In genomic region chr19:5337975-5338374, GRCm38 (mm10) we compare ENCODE assay signal across 9 mouse cellular contexts. TPM values are rescaled to one million over a fixed set of nuclear protein-coding genes. Genes with fewer than 3 reads are reported as not detected.
A peak's percentile ranks its signal among the peaks of the same experiment; 100 is the strongest.
DNase-seq lines count a peak whose midpoint lies in the region; ATAC-seq and TF ChIP-seq lines count a peak whose summit lies in the region.
"Had no signal": no experiment of that assay in that cellular context is flagged by ENCODE, and none has a peak within 500 bp of the region (broad histone marks: within the 10 kb centered on the region; RNA-seq: fewer than 3 reads in every experiment).

No protein-coding gene starts in this region.

- no peak for TF ChIP-seq POLR2A in kidney, adult 2 months (IDR thresholded peaks at IDR 0.05; ENCODE audit: low read depth, low read length)
- no peak for TF ChIP-seq POLR2A in bone marrow macrophage, adult 2 months (IDR thresholded peaks at IDR 0.05; ENCODE audit: borderline replicate concordance, low read depth, low read length)

- TF ChIP-seq CTCF in kidney, adult 2 months (conservative IDR thresholded peaks at IDR 0.05; ENCODE audit: insufficient read depth, insufficient read length, low read depth, low read length) = peak; percentile 81
- peak; percentile 94 for TF ChIP-seq CTCF in bone marrow macrophage, adult 2 months (IDR thresholded peaks at IDR 0.05; ENCODE audit: low read depth, low read length)
- peak; percentile 92 for TF ChIP-seq CTCF in intestine, postnatal 0 days (IDR thresholded peaks at IDR 0.05; ENCODE audit: low read depth)

- H3K9ac ChIP-seq in kidney, embryonic 15.5 days = no peak overlapping the region
- H3K9ac ChIP-seq in intestine, postnatal 0 days (ENCODE audit: low read depth, low read length) = no peak overlapping the region
- H3K9ac ChIP-seq in limb, embryonic 11.5 days (ENCODE audit: low read length) = no peak overlapping the region
- H3K9ac ChIP-seq: heart, embryonic 15.5 days had no signal

- 16% methylated on average over 5 of the region's 5 CpGs for WGBS in kidney, adult 2 months
- 24% methylated on average over 5 of the region's 5 CpGs for WGBS in kidney, embryonic 15.5 days
- WGBS in intestine, postnatal 0 days = 18% methylated on average over 5 of the region's 5 CpGs
- 23% methylated on average over 5 of the region's 5 CpGs for WGBS in limb, embryonic 11.5 days

- H3K27ac ChIP-seq in kidney, adult 2 months (ENCODE audit: insufficient read depth, low read depth, low read length) = no peak overlapping the region
- no peak overlapping the region for H3K27ac ChIP-seq in kidney, embryonic 15.5 days
- no peak overlapping the region for H3K27ac ChIP-seq in bone marrow macrophage, adult 2 months (ENCODE audit: insufficient read depth, low read depth, low read length)
- no peak overlapping the region for H3K27ac ChIP-seq in intestine, postnatal 0 days (ENCODE audit: low read depth, low read length)
- no peak overlapping the region for H3K27ac ChIP-seq in limb, embryonic 11.5 days (replicated peaks; ENCODE audit: low read depth, low read length)
- H3K27ac ChIP-seq: heart, embryonic 15.5 days had no signal

- H3K4me2 ChIP-seq in kidney, embryonic 15.5 days = no peak overlapping the region
- H3K4me2 ChIP-seq in intestine, postnatal 0 days (replicated peaks; ENCODE audit: low read depth) = no peak overlapping the region
- no peak overlapping the region for H3K4me2 ChIP-seq in limb, embryonic 11.5 days (ENCODE audit: low read depth, severe bottlenecking)
- H3K4me2 ChIP-seq: heart, embryonic 15.5 days had no signal

- DNase-seq in kidney, adult 2 months = peak; percentile 83
- DNase-seq in limb, embryonic 11.5 days (ENCODE audit: low spot score) = peak; percentile 85
- DNase-seq in retina, embryonic 14.5 days (ENCODE audit: low spot score) = peak; percentile 85
- peak; percentile 74 to 75 for DNase-seq in thymus, postnatal 36 days

- H3K4me3 ChIP-seq in kidney, adult 2 months (ENCODE audit: insufficient read depth, low read depth, low read length) = no peak overlapping the region
- no peak overlapping the region for H3K4me3 ChIP-seq in kidney, embryonic 15.5 days (replicated peaks)
- H3K4me3 ChIP-seq in bone marrow macrophage, adult 2 months (ENCODE audit: insufficient read depth, low read length) = no peak overlapping the region
- no peak overlapping the region for H3K4me3 ChIP-seq in intestine, postnatal 0 days (ENCODE audit: low read depth, low read length)
- H3K4me3 ChIP-seq in limb, embryonic 11.5 days (ENCODE audit: low read depth, low read length) = no peak overlapping the region
- H3K4me3 ChIP-seq: heart, embryonic 15.5 days had no signal

- H3K36me3 ChIP-seq in kidney, adult 2 months (ENCODE audit: control insufficient read depth, insufficient read depth, low read length) = no peaks in the 10 kb centered on the region
- H3K36me3 ChIP-seq in kidney, embryonic 15.5 days = no peaks in the 10 kb centered on the region
- no peaks in the 10 kb centered on the region for H3K36me3 ChIP-seq in intestine, postnatal 0 days (ENCODE audit: control insufficient read depth, insufficient read depth)
- no peaks in the 10 kb centered on the region; the same call in 1 of the 2 replicates for H3K36me3 ChIP-seq in limb, embryonic 11.5 days (ENCODE audit: control insufficient read depth, insufficient read depth, low read length)
- H3K36me3 ChIP-seq: heart, embryonic 15.5 days had no signal

- no peak for ATAC-seq in kidney, embryonic 15.5 days (replicated peaks; ENCODE audit: low FRiP score)
- peak; percentile 75 for ATAC-seq in erythroid progenitor cell, adult 5-6 weeks (replicated peaks; ENCODE audit: low FRiP score, poor library complexity, severe bottlenecking)
- ATAC-seq in intestine, postnatal 0 days = no peak
- no peak for ATAC-seq in limb, embryonic 11.5 days (ENCODE audit: insufficient number of reproducible peaks, low FRiP score, low TSS enrichment, low read depth)

- no peaks in the 10 kb centered on the region for H3K27me3 ChIP-seq in kidney, adult 2 months (replicated peaks; ENCODE audit: control insufficient read depth, insufficient read depth, low read length)
- no peaks in the 10 kb centered on the region for H3K27me3 ChIP-seq in kidney, embryonic 15.5 days
- H3K27me3 ChIP-seq in intestine, postnatal 0 days (replicated peaks; ENCODE audit: control insufficient read depth, insufficient read depth, low read length) = no peaks in the 10 kb centered on the region
- no peaks in the 10 kb centered on the region for H3K27me3 ChIP-seq in limb, embryonic 11.5 days (ENCODE audit: control insufficient read depth, insufficient read depth, low read length)
- H3K27me3 ChIP-seq: heart, embryonic 15.5 days had no signal

- no peaks in the 10 kb centered on the region for H3K9me3 ChIP-seq in kidney, embryonic 15.5 days (replicated peaks)
- H3K9me3 ChIP-seq in intestine, postnatal 0 days (ENCODE audit: control insufficient read depth) = no peaks in the 10 kb centered on the region
- no peaks in the 10 kb centered on the region for H3K9me3 ChIP-seq in limb, embryonic 11.5 days (ENCODE audit: control insufficient read depth, low read length)
- H3K9me3 ChIP-seq: heart, embryonic 15.5 days had no signal

- no peaks in the 10 kb centered on the region for H3K4me1 ChIP-seq in kidney, adult 2 months (ENCODE audit: control insufficient read depth, insufficient read depth, low read length)
- 0 out of 2 replicates have a peak, but pooled peaks cover 6% of the 10 kb centered on the region for H3K4me1 ChIP-seq in kidney, embryonic 15.5 days
- no peaks in the 10 kb centered on the region for H3K4me1 ChIP-seq in bone marrow macrophage, adult 2 months (ENCODE audit: control insufficient read depth, insufficient read depth, low read length)
- no peaks in the 10 kb centered on the region for H3K4me1 ChIP-seq in intestine, postnatal 0 days (replicated peaks; ENCODE audit: control insufficient read depth, insufficient read depth, low read length)
- H3K4me1 ChIP-seq in limb, embryonic 11.5 days (ENCODE audit: control insufficient read depth, insufficient read depth, low read length) = no peaks in the 10 kb centered on the region

RNA-seq across cellular contexts. Expression of gene Catsper1, which starts 2.4 kb away (rescaled TPM):
- polyA plus RNA-seq in kidney, adult 2 months (2012; rRNA removed) = 0.08 TPM in 1 of 2 replicates, not detected in the other
- not detected in 2 replicates for polyA plus RNA-seq in kidney, embryonic 15.5 days (2015; fragmentation: Nextera tagmentation; extraction: Ambion mirVana)
- not detected in 2 replicates for polyA plus RNA-seq in bone marrow macrophage, adult 2 months (2012; ENCODE audit: insufficient read depth, insufficient read length, missing spikeins)
- not detected in 2 replicates for total RNA-seq in erythroid progenitor cell, adult 5-6 weeks (2015; ENCODE audit: low replicate concordance)
- total RNA-seq in erythroid progenitor cell, adult 5-6 weeks (2017; ENCODE audit: low replicate concordance) = not detected in 2 replicates
- not detected in 2 replicates for polyA plus RNA-seq in intestine, postnatal 0 days (2015; fragmentation: Nextera tagmentation; extraction: Ambion mirVana)
- polyA plus RNA-seq in limb, embryonic 11.5 days (2014; fragmentation: Nextera tagmentation; extraction: Ambion mirVana) = not detected in 2 replicates
- polyA plus RNA-seq: heart, embryonic 15.5 days had no signal

RNA-seq across cellular contexts. Expression of gene Cst6, which starts 11.4 kb away (rescaled TPM):
- 0.52 and 1.5 TPM in 2 replicates for polyA plus RNA-seq in kidney, adult 2 months (2012; rRNA removed)
- 0.45 and 1.2 TPM in 2 replicates for polyA plus RNA-seq in kidney, embryonic 15.5 days (2015; fragmentation: Nextera tagmentation; extraction: Ambion mirVana)
- not detected in 2 replicates for polyA plus RNA-seq in bone marrow macrophage, adult 2 months (2012; ENCODE audit: insufficient read depth, insufficient read length, missing spikeins)
- 0.42 TPM in 1 of 2 replicates, not detected in the other for total RNA-seq in erythroid progenitor cell, adult 5-6 weeks (2015; ENCODE audit: low replicate concordance)
- total RNA-seq in erythroid progenitor cell, adult 5-6 weeks (2017; ENCODE audit: low replicate concordance) = not detected in 2 replicates
- 624 and 632 TPM in 2 replicates for polyA plus RNA-seq in intestine, postnatal 0 days (2015; fragmentation: Nextera tagmentation; extraction: Ambion mirVana)
- polyA plus RNA-seq in limb, embryonic 11.5 days (2014; fragmentation: Nextera tagmentation; extraction: Ambion mirVana) = 0.64 and 1.2 TPM in 2 replicates

RNA-seq across cellular contexts. Expression of gene Eif1ad, which starts 28.6 kb away (rescaled TPM):
- 17.8 and 22.0 TPM in 2 replicates for polyA plus RNA-seq in kidney, adult 2 months (2012; rRNA removed)
- 58.4 and 59.3 TPM in 2 replicates for polyA plus RNA-seq in kidney, embryonic 15.5 days (2015; fragmentation: Nextera tagmentation; extraction: Ambion mirVana)
- polyA plus RNA-seq in bone marrow macrophage, adult 2 months (2012; ENCODE audit: insufficient read depth, insufficient read length, missing spikeins) = 20.8 and 26.3 TPM in 2 replicates
- 26.0 and 27.0 TPM in 2 replicates for total RNA-seq in erythroid progenitor cell, adult 5-6 weeks (2015; ENCODE audit: low replicate concordance)
- total RNA-seq in erythroid progenitor cell, adult 5-6 weeks (2017; ENCODE audit: low replicate concordance) = 33.9 and 45.0 TPM in 2 replicates
- polyA plus RNA-seq in intestine, postnatal 0 days (2015; fragmentation: Nextera tagmentation; extraction: Ambion mirVana) = 81.2 and 88.1 TPM in 2 replicates
- polyA plus RNA-seq in limb, embryonic 11.5 days (2014; fragmentation: Nextera tagmentation; extraction: Ambion mirVana) = 78.9 and 89.3 TPM in 2 replicates

RNA-seq across cellular contexts. Expression of gene Banf1, which starts 29.0 kb away (rescaled TPM):
- 106 and 146 TPM in 2 replicates for polyA plus RNA-seq in kidney, adult 2 months (2012; rRNA removed)
- 477 and 508 TPM in 2 replicates for polyA plus RNA-seq in kidney, embryonic 15.5 days (2015; fragmentation: Nextera tagmentation; extraction: Ambion mirVana)
- polyA plus RNA-seq in bone marrow macrophage, adult 2 months (2012; ENCODE audit: insufficient read depth, insufficient read length, missing spikeins) = 102 and 103 TPM in 2 replicates
- 150 and 163 TPM in 2 replicates for total RNA-seq in erythroid progenitor cell, adult 5-6 weeks (2015; ENCODE audit: low replicate concordance)
- 29.1 and 34.9 TPM in 2 replicates for total RNA-seq in erythroid progenitor cell, adult 5-6 weeks (2017; ENCODE audit: low replicate concordance)
- 309 and 329 TPM in 2 replicates for polyA plus RNA-seq in intestine, postnatal 0 days (2015; fragmentation: Nextera tagmentation; extraction: Ambion mirVana)
- 522 and 532 TPM in 2 replicates for polyA plus RNA-seq in limb, embryonic 11.5 days (2014; fragmentation: Nextera tagmentation; extraction: Ambion mirVana)

RNA-seq across cellular contexts. Expression of gene Gal3st3, which starts 39.8 kb away (rescaled TPM):
- polyA plus RNA-seq in kidney, adult 2 months (2012; rRNA removed) = 0.28 and 0.43 TPM in 2 replicates
- 3.8 and 3.9 TPM in 2 replicates for polyA plus RNA-seq in kidney, embryonic 15.5 days (2015; fragmentation: Nextera tagmentation; extraction: Ambion mirVana)
- not detected in 2 replicates for polyA plus RNA-seq in bone marrow macrophage, adult 2 months (2012; ENCODE audit: insufficient read depth, insufficient read length, missing spikeins)
- not detected in 2 replicates for total RNA-seq in erythroid progenitor cell, adult 5-6 weeks (2015; ENCODE audit: low replicate concordance)
- total RNA-seq in erythroid progenitor cell, adult 5-6 weeks (2017; ENCODE audit: low replicate concordance) = not detected in 2 replicates
- polyA plus RNA-seq in intestine, postnatal 0 days (2015; fragmentation: Nextera tagmentation; extraction: Ambion mirVana) = 0.55 and 0.67 TPM in 2 replicates
- 8.6 and 8.8 TPM in 2 replicates for polyA plus RNA-seq in limb, embryonic 11.5 days (2014; fragmentation: Nextera tagmentation; extraction: Ambion mirVana)

Comparison
In these comparisons a context has a peak if more than half of its experiments do, and no peak if none do; other contexts are left out.
1. RNA of gene Cst6, which starts 11.4 kb away (polyA plus RNA-seq): 624 to 632 TPM in intestine, postnatal 0 days; 0.52 to 1.5 TPM in kidney, adult 2 months, 0.64 to 1.2 TPM in limb, embryonic 11.5 days, 0.45 to 1.2 TPM in kidney, embryonic 15.5 days and not detected in bone marrow macrophage, adult 2 months; every median in the first group is over 100 times any median in the second.
2. Peak in every context shown above with its lines, with median percentiles within 50 percentile points of each other: DNase-seq and CTCF ChIP-seq.